Mouse (Mus musculus) limb, embryonic 15.5 days (tissue): ENCODE results near the gene 4930579F01Rik. TPM values are rescaled to one million over a fixed set of nuclear protein-coding genes. Genes with fewer than 3 reads are reported as not detected.
A peak's percentile ranks its signal among the peaks of the same experiment; 100 is the strongest.

Experiments used
- ATAC-seq: fragments of 200-750 bp; cut with Nextera tagmentation; 2 replicates; pipeline ENCODE4 v1.8.0; 2017; ENCODE audit warnings: low read depth, moderate TSS enrichment; ENCODE audit not compliant: insufficient number of reproducible peaks, low FRiP score, low TSS enrichment
- H3K27ac ChIP-seq: fragments of 300-500 bp; sonication (generic); 2 replicates; pipeline ENCODE4 v1.5.1; 2015; ENCODE audit warnings: moderate library complexity, mild to moderate bottlenecking, inconsistent platforms
- H3K27me3 ChIP-seq: fragments of 300-500 bp; sonication (generic); 2 replicates; pipeline ENCODE4 v1.6.1; 2015; ENCODE audit warnings: inconsistent platforms
- H3K36me3 ChIP-seq: fragments of 300-500 bp; sonication (generic); 2 replicates; pipeline ENCODE4 v1.6.1; 2015; ENCODE audit warnings: inconsistent platforms
- H3K4me1 ChIP-seq: fragments of 300-500 bp; sonication (generic); 2 replicates; pipeline ENCODE4 v1.6.1; 2015; ENCODE audit warnings: inconsistent platforms
- H3K4me2 ChIP-seq: fragments of 300-500 bp; sonication (generic); 2 replicates; pipeline ENCODE4 v1.6.1; 2015; ENCODE audit warnings: mild to moderate bottlenecking, inconsistent platforms
- H3K4me3 ChIP-seq: fragments of 300-500 bp; sonication (generic); 2 replicates; pipeline ENCODE4 v1.5.1; 2015; ENCODE audit warnings: mild to moderate bottlenecking, inconsistent platforms
- H3K9ac ChIP-seq: fragments of 300-500 bp; sonication (generic); 2 replicates; pipeline ENCODE4 v1.6.1; 2015; ENCODE audit warnings: inconsistent platforms
- H3K9me3 ChIP-seq: fragments of 300-500 bp; sonication (generic); 2 replicates; pipeline ENCODE4 v1.6.1; 2016; ENCODE audit warnings: inconsistent platforms
- WGBS: fragments of 180-500 bp; shearing (Covaris S2); methylation state at CpG from one replicate; pipeline ENCODE4 v1.1.7; 2015; 5-methylcytosine and 5-hydroxymethylcytosine counted together
- polyA plus RNA-seq: library from polyadenylated mRNA; unstranded; fragments of >200 nt; fragmentation: Nextera tagmentation; extraction: Ambion mirVana; gene quantifications from 2 replicates; pipeline ENCODE4 v1.2.1, GENCODE M21; 2015

The 4930579F01Rik gene
- polyA plus RNA-seq, 1 experiment from 2014 or later, result not detected

DNA sequence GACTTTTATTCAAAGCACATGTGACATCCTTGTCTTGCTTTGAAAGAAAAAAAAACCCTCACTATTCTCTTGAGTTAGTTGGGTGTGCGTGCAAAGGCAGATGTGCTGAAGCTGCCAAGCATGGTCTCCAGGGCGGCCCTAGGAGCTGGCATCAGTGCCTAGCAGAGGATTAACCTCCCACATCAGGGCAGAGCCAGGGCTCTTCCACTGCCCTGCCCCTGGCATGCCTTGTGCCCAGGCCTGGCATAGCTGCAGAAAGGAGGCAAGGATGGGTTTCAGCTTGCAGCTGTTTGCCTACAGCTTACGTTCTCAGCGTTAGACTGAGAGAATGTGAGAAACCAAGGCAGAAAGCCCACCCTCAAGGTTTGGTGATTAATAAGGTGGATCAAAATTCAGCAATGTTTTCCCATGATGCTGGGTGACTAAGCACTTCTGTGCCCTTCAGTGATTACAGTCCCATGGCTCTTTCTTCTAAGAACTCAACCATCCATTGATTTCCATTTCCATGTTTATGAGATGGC is 18.9 kb upstream of the 4930579F01Rik start:
- H3K4me3 ChIP-seq, result no peak overlapping the region
- WGBS, result 82% methylated on average over 4 of the region's 4 CpGs
- no peak overlapping the region for H3K27ac ChIP-seq
- H3K36me3 ChIP-seq, result no peaks in the 10 kb centered on the region
- H3K9me3 ChIP-seq, result no peaks in the 10 kb centered on the region
- no peak overlapping the region for H3K4me2 ChIP-seq
- no peak for ATAC-seq
- no peaks in the 10 kb centered on the region for H3K4me1 ChIP-seq
- no peaks in the 10 kb centered on the region for H3K27me3 ChIP-seq
- H3K9ac ChIP-seq, result no peak overlapping the region

- no peaks in the 10 kb centered on the region for H3K9me3 ChIP-seq
- 86% methylated on average over 5 of the region's 5 CpGs for WGBS
- H3K9ac ChIP-seq, result no peak overlapping the region
- no peaks in the 10 kb centered on the region for H3K27me3 ChIP-seq
- no peak overlapping the region for H3K4me2 ChIP-seq
- no peaks in the 10 kb centered on the region for H3K4me1 ChIP-seq
- ATAC-seq, result no peak
- H3K4me3 ChIP-seq, result no peak overlapping the region
- no peaks in the 10 kb centered on the region for H3K36me3 ChIP-seq
- H3K27ac ChIP-seq, result no peak overlapping the region
Observed at GRCm38 (mm10) chr3:138210432-138211075, 16.9 kb upstream of the 4930579F01Rik start.

DNA sequence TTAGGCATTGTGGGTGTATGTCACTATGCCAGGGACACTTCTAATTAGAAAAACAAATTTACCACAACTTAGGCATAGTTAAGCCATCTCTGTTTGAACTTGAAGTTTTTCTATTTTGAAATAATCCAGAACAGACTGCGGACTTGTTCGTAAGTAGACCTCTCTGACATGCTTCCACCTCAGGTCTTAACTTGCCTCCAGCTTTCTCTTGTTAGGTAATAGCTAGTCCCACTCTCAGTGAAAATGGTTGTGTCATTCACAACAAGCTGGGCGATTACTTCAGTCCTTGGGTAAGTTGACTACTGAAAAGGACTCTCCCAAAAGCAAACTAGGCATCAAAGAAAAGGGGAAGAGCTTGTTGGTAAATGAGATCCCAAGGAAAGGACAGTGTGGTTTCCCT is 15.2 kb upstream of the 4930579F01Rik start:
- WGBS, result 80% methylated on average over 3 of the region's 3 CpGs

GRCm38 (mm10) chr3:138198722-138199068 is 5.1 kb upstream of the 4930579F01Rik start:
- Histone ChIP-seq H3K27me3 (no peaks in the 10 kb centered on the region), H3K4me2 (no peak overlapping the region), H3K36me3 (no peaks in the 10 kb centered on the region), H3K9me3 (no peaks in the 10 kb centered on the region), H3K4me1 (no peaks in the 10 kb centered on the region), H3K4me3 (no peak overlapping the region), H3K27ac (no peak overlapping the region), H3K9ac (no peak overlapping the region)
- ATAC-seq, result no peak
- WGBS, result 74% methylated on average over 7 of the region's 7 CpGs

More for the DNA sequence above, 15.2 kb upstream of the 4930579F01Rik start:
- Histone ChIP-seq H3K36me3 (no peaks in the 10 kb centered on the region), H3K9ac (no peak overlapping the region), H3K27ac (no peak overlapping the region), H3K27me3 (no peaks in the 10 kb centered on the region), H3K4me2 (no peak overlapping the region), H3K4me1 (no peaks in the 10 kb centered on the region), H3K9me3 (no peaks in the 10 kb centered on the region), H3K4me3 (no peak overlapping the region)
- no peak for ATAC-seq

DNA sequence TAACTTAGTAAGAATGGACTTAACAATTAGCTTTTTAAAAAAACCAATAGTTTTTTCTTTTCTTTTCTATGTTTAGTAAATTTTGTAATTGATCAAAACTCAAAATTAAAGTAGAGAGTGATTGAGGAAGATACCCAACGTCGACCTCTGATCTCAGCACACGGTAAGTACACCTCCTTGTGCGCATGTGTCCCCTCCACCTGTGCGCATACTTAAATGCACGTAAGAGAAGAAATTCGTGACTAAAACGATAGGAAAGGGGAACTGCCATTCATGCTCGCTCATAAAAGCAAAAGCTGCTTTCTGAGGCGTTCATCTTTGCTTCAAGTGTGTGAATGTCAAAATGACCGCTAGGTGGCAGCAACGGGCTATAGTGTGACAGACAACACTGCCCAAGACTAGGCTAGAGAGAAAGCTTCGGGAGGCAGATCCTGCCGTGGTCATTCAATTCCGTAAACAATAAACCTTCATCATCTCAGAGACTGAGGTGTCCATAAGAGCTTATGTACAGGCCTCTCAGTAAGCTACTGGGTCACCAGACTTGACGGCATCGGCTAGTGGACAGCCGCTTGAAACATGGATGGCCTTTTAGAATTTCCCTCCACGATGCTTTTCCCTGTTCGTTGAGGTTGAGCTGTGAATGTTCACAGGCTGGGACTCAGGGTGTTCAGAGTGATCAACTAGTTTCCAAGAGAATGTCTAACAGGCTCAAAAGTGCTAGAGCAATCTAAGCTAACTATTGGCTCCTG is 4.5 kb upstream of the 4930579F01Rik start:
- no peaks in the 10 kb centered on the region for H3K9me3 ChIP-seq
- H3K4me2 ChIP-seq, result peak overlapping the region; percentile 40
- WGBS, result 26% methylated on average over 20 of the region's 20 CpGs
- H3K36me3 ChIP-seq, result no peaks in the 10 kb centered on the region
- H3K27ac ChIP-seq, result no peak overlapping the region
- H3K4me1 ChIP-seq, result no peaks in the 10 kb centered on the region
- 0 out of 2 replicates have a peak overlapping the region, but pooled peaks have one; percentile 17 for H3K4me3 ChIP-seq
- H3K27me3 ChIP-seq, result no peaks in the 10 kb centered on the region
- ATAC-seq, result no peak
- H3K9ac ChIP-seq, result no peak overlapping the region

DNA sequence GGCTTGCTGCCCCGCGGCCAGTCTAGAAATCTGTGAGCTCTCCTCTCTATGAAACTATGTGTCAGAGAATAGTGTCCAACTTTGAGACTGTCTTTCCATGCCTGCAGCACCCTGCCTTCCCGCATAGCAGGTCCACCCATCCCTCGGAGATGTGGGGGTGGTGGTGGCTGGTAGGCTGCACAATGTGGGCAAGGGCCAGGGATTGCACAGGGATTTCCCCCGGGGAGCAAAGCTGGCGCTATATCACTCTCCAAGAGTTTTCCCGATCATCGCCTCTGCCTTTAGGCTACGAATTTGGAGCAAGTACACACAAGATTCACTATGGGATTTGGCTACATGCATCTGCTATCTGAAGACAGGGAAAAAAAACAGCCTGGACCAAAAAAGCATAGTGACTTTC is 3.9 kb upstream of the 4930579F01Rik start:
- ATAC-seq, result no peak
- H3K27me3 ChIP-seq, result no peaks in the 10 kb centered on the region
- no peak overlapping the region for H3K9ac ChIP-seq
- no peaks in the 10 kb centered on the region for H3K9me3 ChIP-seq
- 57% methylated on average over 9 of the region's 9 CpGs for WGBS
- no peak overlapping the region for H3K27ac ChIP-seq
- H3K4me2 ChIP-seq, result no peak overlapping the region
- H3K36me3 ChIP-seq, result no peaks in the 10 kb centered on the region
- no peaks in the 10 kb centered on the region for H3K4me1 ChIP-seq
- H3K4me3 ChIP-seq, result no peak overlapping the region

DNA sequence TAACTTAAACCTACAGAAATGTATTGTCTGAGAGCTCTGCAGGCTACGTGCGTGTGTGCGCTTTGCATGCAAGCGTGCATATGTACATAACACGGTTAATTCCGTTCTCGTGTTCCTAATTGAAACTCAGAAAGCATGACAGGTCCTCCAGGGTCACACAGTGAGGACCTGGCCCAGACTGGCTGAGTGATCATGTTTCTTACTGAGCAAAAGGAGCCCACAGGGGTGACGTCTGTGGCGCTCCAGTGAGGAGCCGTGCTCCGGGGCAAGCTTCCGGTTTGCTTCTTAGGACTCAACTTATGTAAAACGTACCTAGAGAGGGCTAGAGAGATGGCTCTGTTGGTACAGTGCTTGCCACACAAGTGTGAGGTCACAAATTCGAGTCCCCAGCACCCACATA is 3.5 kb upstream of the 4930579F01Rik start:
- ATAC-seq, result no peak
- H3K9me3 ChIP-seq, result no peaks in the 10 kb centered on the region
- H3K4me2 ChIP-seq, result no peak overlapping the region
- H3K4me3 ChIP-seq, result no peak overlapping the region
- H3K27me3 ChIP-seq, result no peaks in the 10 kb centered on the region
- H3K27ac ChIP-seq, result no peak overlapping the region
- no peaks in the 10 kb centered on the region for H3K4me1 ChIP-seq
- WGBS, result 76% methylated on average over 14 of the region's 14 CpGs
- H3K36me3 ChIP-seq, result no peaks in the 10 kb centered on the region
- no peak overlapping the region for H3K9ac ChIP-seq

GRCm38 (mm10) chr3:138192260-138192659 is 1.4 kb downstream of the 4930579F01Rik start:
- H3K9me3 ChIP-seq, result no peaks in the 10 kb centered on the region
- H3K4me2 ChIP-seq, result no peak overlapping the region
- H3K36me3 ChIP-seq, result no peaks in the 10 kb centered on the region
- no peak for ATAC-seq
- H3K27ac ChIP-seq, result no peak overlapping the region
- H3K4me3 ChIP-seq, result no peak overlapping the region
- no peaks in the 10 kb centered on the region for H3K27me3 ChIP-seq
- H3K4me1 ChIP-seq, result no peaks in the 10 kb centered on the region
- WGBS, result 76% methylated on average over 7 of the region's 7 CpGs
- H3K9ac ChIP-seq, result no peak overlapping the region

- no peaks in the 10 kb centered on the region for H3K36me3 ChIP-seq
- H3K9ac ChIP-seq, result no peak overlapping the region
- WGBS, result 89% methylated on average over 26 of the region's 26 CpGs
- no peaks in the 10 kb centered on the region for H3K4me1 ChIP-seq
- no peak overlapping the region for H3K27ac ChIP-seq
- no peak overlapping the region for H3K4me2 ChIP-seq
- no peaks in the 10 kb centered on the region for H3K9me3 ChIP-seq
- H3K27me3 ChIP-seq, result no peaks in the 10 kb centered on the region
- no peak overlapping the region for H3K4me3 ChIP-seq
- ATAC-seq, result no peak
Observed at GRCm38 (mm10) chr3:138185995-138186930, 7.4 kb downstream of the 4930579F01Rik start.

DNA sequence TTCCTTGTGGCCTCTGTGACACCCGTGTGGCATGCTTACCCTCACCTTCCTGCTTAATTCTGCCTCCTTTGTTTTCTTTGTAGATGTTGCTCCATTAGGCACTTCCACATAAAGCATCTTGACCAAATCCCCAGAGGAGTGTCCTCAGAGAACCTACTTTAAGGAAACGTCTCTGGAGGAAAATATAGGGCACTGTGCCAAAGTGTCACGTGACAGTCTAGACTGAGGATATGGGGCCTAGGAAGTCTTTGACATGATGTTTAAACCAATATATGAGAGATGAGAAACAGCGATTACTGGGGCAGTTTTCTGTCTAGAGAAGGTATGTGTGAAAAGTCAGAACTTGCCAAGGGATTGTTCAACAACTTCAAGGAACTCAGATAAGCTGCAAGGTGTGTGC is 8.3 kb downstream of the 4930579F01Rik start:
- H3K9ac ChIP-seq, result no peak overlapping the region
- no peaks in the 10 kb centered on the region for H3K27me3 ChIP-seq
- H3K36me3 ChIP-seq, result no peaks in the 10 kb centered on the region
- WGBS, result 57% methylated on average over 4 of the region's 4 CpGs
- H3K4me1 ChIP-seq, result no peaks in the 10 kb centered on the region
- ATAC-seq, result no peak
- H3K4me2 ChIP-seq, result no peak overlapping the region
- no peaks in the 10 kb centered on the region for H3K9me3 ChIP-seq
- no peak overlapping the region for H3K4me3 ChIP-seq
- H3K27ac ChIP-seq, result no peak overlapping the region

DNA sequence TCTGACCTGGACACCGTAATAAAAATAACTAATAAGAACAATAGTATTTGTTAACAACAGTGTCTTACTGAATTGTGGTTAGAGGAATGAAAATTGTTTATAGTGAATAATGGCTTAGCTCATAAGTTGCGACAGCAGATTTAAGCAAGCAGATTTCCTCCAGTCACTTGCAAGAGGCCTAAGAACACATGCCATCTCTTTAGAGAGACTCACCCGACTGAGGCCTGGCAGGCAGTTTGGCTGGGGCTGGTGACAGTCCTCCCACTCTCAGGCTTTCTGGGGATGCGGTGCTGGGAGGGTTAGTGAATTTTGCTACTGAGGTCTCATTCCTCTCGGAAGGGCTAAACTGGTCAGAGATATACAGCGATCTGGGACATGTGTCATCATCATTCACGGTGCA is 10.3 kb downstream of the 4930579F01Rik start:
- Histone ChIP-seq H3K9ac (no peak overlapping the region), H3K27me3 (no peaks in the 10 kb centered on the region), H3K4me1 (no peaks in the 10 kb centered on the region), H3K4me2 (no peak overlapping the region), H3K4me3 (no peak overlapping the region), H3K27ac (no peak overlapping the region), H3K36me3 (no peaks in the 10 kb centered on the region), H3K9me3 (no peaks in the 10 kb centered on the region)
- ATAC-seq, result no peak
- WGBS, result 83% methylated on average over 7 of the region's 7 CpGs

DNA sequence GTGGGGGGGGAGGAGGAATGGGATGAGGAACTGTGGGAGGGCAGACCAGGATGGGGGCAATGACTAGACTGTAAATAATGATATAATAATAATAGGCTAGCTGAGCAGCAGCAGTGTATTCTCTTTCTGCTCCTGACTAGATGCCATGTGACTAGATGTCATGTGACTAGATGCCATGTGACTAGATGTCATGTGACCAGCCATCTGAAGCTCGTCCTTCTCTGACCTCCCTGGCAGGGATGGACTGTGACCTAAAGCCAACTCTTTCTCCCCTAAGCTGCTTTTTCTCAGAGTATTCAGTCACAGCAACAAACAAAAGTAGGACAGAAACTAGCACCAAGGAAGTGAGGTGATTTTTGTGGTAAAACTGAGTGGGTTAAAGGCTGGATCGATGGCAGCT is 11.6 kb downstream of the 4930579F01Rik start:
- Histone ChIP-seq H3K9me3 (no peaks in the 10 kb centered on the region), H3K4me1 (no peaks in the 10 kb centered on the region), H3K4me3 (no peak overlapping the region), H3K9ac (no peak overlapping the region), H3K4me2 (no peak overlapping the region), H3K36me3 (no peaks in the 10 kb centered on the region), H3K27ac (no peak overlapping the region), H3K27me3 (no peaks in the 10 kb centered on the region)
- 81% methylated on average over 2 of the region's 2 CpGs for WGBS
- no peak for ATAC-seq
